Mouse (Mus musculus): ENCODE results near the gene Sik1. TPM values are rescaled to one million over a fixed set of nuclear protein-coding genes. Genes with fewer than 3 reads are reported as not detected.

Sik1 gene
- total and polyA plus RNA-seq, 3 experiments: 17.1 to 56.9 (median 36.7) TPM

GRCm38 (mm10) chr17:31901461-31902204 is 46.0 kb upstream of the Sik1 start:
- peaks cover 0 to 5% of the 10 kb centered on the region in 2 experiments for H3K36me3 ChIP-seq (replicated peaks in 1 of 2; ENCODE audit: control insufficient read depth in 1 of 2, insufficient read depth in 1 of 2, low read length in 1 of 2)
- dilution Hi-C loops (cut with MboI; ENCODE audit: extremely low pct_ligation_motif_present, extremely low pct_unique_long_range_greater_than_20kb, low sequenced_read_pairs): no loop called here
- no peak for TF ChIP-seq POLR2A (IDR thresholded peaks at IDR 0.05; ENCODE audit: low read depth, low read length)
- no peak for TF ChIP-seq MYC (IDR thresholded peaks at IDR 0.05; ENCODE audit: low read depth, low read length)
- no peak for TF ChIP-seq RCOR1 (conservative IDR thresholded peaks at IDR 0.05; ENCODE audit: low read depth, low read length)
- no peak for TF ChIP-seq NELFE (IDR thresholded peaks at IDR 0.05; ENCODE audit: low read depth, low read length)
- TF ChIP-seq IRF4 (IDR thresholded peaks at IDR 0.05; ENCODE audit: low read depth, low read length): no peak
- no peak for TF ChIP-seq CHD2 (IDR thresholded peaks at IDR 0.05; ENCODE audit: low read length)
- TF ChIP-seq ETS1 (conservative IDR thresholded peaks at IDR 0.05; ENCODE audit: low read depth, low read length): no peak
- TF ChIP-seq ZC3H11A (IDR thresholded peaks at IDR 0.05; ENCODE audit: low read depth, low read length): no peak
- TF ChIP-seq ZKSCAN1 (IDR thresholded peaks at IDR 0.05; ENCODE audit: borderline replicate concordance, low read depth, low read length): no peak
- TF ChIP-seq SMC3 (IDR thresholded peaks at IDR 0.05; ENCODE audit: low read depth, low read length): no peak
- TF ChIP-seq TBP (conservative IDR thresholded peaks at IDR 0.05; ENCODE audit: low read depth, low read length): no peak
- TF ChIP-seq JUND (conservative IDR thresholded peaks at IDR 0.05; ENCODE audit: low read depth, low read length): no peak
- TF ChIP-seq PAX5 (IDR thresholded peaks at IDR 0.05; ENCODE audit: low read length): no peak
- H3K4me3 ChIP-seq (replicated peaks in 1 of 3; ENCODE audit: low read depth in 2 of 3, low read length in 2 of 3, poor library complexity in 1 of 3): no peak overlapping the region
- H3K79me2 ChIP-seq (replicated peaks; ENCODE audit: control insufficient read depth, extremely low read depth, insufficient read depth, poor library complexity, severe bottlenecking): no peaks in the 10 kb centered on the region
- H3K27me3 ChIP-seq (replicated peaks): no peaks in the 10 kb centered on the region
- no peak for DNase-seq (ENCODE audit: extremely low read depth)
- no peak overlapping the region for H3K9ac ChIP-seq (ENCODE audit: insufficient read depth, low read depth)
- no peak overlapping the region for H3K4me2 ChIP-seq (ENCODE audit: insufficient read depth, low read depth, poor library complexity, severe bottlenecking)
- in situ Hi-C loops (cut with MboI; ENCODE audit: low pct_ligation_motif_present, low pct_unique_long_range_greater_than_20kb, low sequenced_read_pairs): no loop called here
- no peak overlapping the region for H3K27ac ChIP-seq (ENCODE audit: insufficient read depth, low read depth)
- peaks cover 36 to 79% of the 10 kb centered on the region in 2 experiments for H3K4me1 ChIP-seq (ENCODE audit: control insufficient read depth in 1 of 2, insufficient read depth in 2 of 2)
- no peaks in the 10 kb centered on the region for H3K9me3 ChIP-seq (replicated peaks; ENCODE audit: low read length)

- H3K79me2 ChIP-seq (replicated peaks; ENCODE audit: control insufficient read depth, extremely low read depth, insufficient read depth, poor library complexity, severe bottlenecking): no peaks in the 10 kb centered on the region
- DNase-seq (ENCODE audit: extremely low read depth): no peak
- H3K9me3 ChIP-seq (replicated peaks; ENCODE audit: low read length): no peaks in the 10 kb centered on the region
- no peak overlapping the region for H3K4me3 ChIP-seq (replicated peaks in 1 of 3; ENCODE audit: low read depth in 2 of 3, low read length in 2 of 3, poor library complexity in 1 of 3)
- no peak overlapping the region for H3K27ac ChIP-seq (ENCODE audit: insufficient read depth, low read depth)
- in situ Hi-C loops (cut with MboI; ENCODE audit: low pct_ligation_motif_present, low pct_unique_long_range_greater_than_20kb, low sequenced_read_pairs) (no loop called here), dilution Hi-C loops (cut with MboI; ENCODE audit: extremely low pct_ligation_motif_present, extremely low pct_unique_long_range_greater_than_20kb, low sequenced_read_pairs) (no loop called here)
- no peaks in the 10 kb centered on the region for H3K27me3 ChIP-seq (replicated peaks)
- peaks cover 0 to 4% of the 10 kb centered on the region in 2 experiments for H3K36me3 ChIP-seq (replicated peaks in 1 of 2; ENCODE audit: control insufficient read depth in 1 of 2, insufficient read depth in 1 of 2, low read length in 1 of 2)
- H3K9ac ChIP-seq (ENCODE audit: insufficient read depth, low read depth): no peak overlapping the region
- H3K4me2 ChIP-seq (ENCODE audit: insufficient read depth, low read depth, poor library complexity, severe bottlenecking): no peak overlapping the region
- TF ChIP-seq MYC (IDR thresholded peaks at IDR 0.05; ENCODE audit: low read depth, low read length): no peak
- TF ChIP-seq NRF1 (IDR thresholded peaks at IDR 0.05; ENCODE audit: low read depth, low read length): no peak
- TF ChIP-seq ZKSCAN1 (IDR thresholded peaks at IDR 0.05; ENCODE audit: borderline replicate concordance, low read depth, low read length): no peak
- no peak for TF ChIP-seq CTCF (conservative IDR thresholded peaks at IDR 0.05 in 1 of 2, IDR thresholded peaks at IDR 0.05 in 1 of 2; ENCODE audit: low read depth in 2 of 2, low read length in 2 of 2)
- TF ChIP-seq PAX5 (IDR thresholded peaks at IDR 0.05; ENCODE audit: low read length): no peak
- no peak for TF ChIP-seq KAT2A (IDR thresholded peaks at IDR 0.05; ENCODE audit: insufficient replicate concordance, low read length)
- TF ChIP-seq POLR2AphosphoS2 (IDR thresholded peaks at IDR 0.05; ENCODE audit: low read depth, low read length): no peak
- no peak for TF ChIP-seq CHD1 (IDR thresholded peaks at IDR 0.05; ENCODE audit: low read depth, low read length)
- TF ChIP-seq MAX (IDR thresholded peaks at IDR 0.05; ENCODE audit: low read length): no peak
- no peak for TF ChIP-seq NELFE (IDR thresholded peaks at IDR 0.05; ENCODE audit: low read depth, low read length)
- TF ChIP-seq SIN3A (IDR thresholded peaks at IDR 0.05; ENCODE audit: low read length): no peak
- no peak for TF ChIP-seq USF1 (IDR thresholded peaks at IDR 0.05; ENCODE audit: low read depth, low read length)
- no peak for TF ChIP-seq TCF12 (IDR thresholded peaks at IDR 0.05; ENCODE audit: low read depth, low read length)
- no peak for TF ChIP-seq BHLHE40 (IDR thresholded peaks at IDR 0.05; ENCODE audit: low read depth, low read length)
- H3K4me1 ChIP-seq (ENCODE audit: control insufficient read depth in 1 of 2, insufficient read depth in 2 of 2): peaks cover 27 to 59% of the 10 kb centered on the region in 2 experiments
Measured at GRCm38 (mm10) chr17:31898941-31899340, 43.3 kb upstream of the Sik1 start.

Measured in CH12.LX (cell line).